Mouse (Mus musculus): ENCODE measurements at regions not wholly inside any gene's neighbourhood (a gene's known extent, or its start where the extent isn't known, plus 50 kb on each side); places are given as distances from the start of the nearest gene placed in this dataset.

GRCm38 (mm10) chr10:20798400-20798799 is 73.5 kb upstream of the Pde7b start:
- intact Hi-C loops (cut with DNase I), result no loop called here
- no peak for DNase-seq (ENCODE audit: low spot score in 2 of 2)

GRCm38 (mm10) chr10:20793956-20794355 is 69.1 kb upstream of the Pde7b start:
- intact Hi-C loops (cut with DNase I), result no loop called here
- DNase-seq (ENCODE audit: low spot score in 2 of 2), result no peak

GRCm38 (mm10) chr10:20780946-20781345 is 56.1 kb upstream of the Pde7b start:
- no peak for DNase-seq (ENCODE audit: low spot score in 2 of 2)

GRCm38 (mm10) chr10:20776640-20777413 is 51.9 kb upstream of the Pde7b start:
- intact Hi-C loops (cut with DNase I), result no loop called here
- no peak for DNase-seq (ENCODE audit: low spot score in 2 of 2)

More at GRCm38 (mm10) chr10:20780946-20781345, 56.1 kb upstream of the Pde7b start:
- intact Hi-C loops (cut with DNase I), result no loop called here

- intact Hi-C loops (cut with DNase I), result no loop called here
- DNase-seq (ENCODE audit: low spot score in 2 of 2), result no peak
Observed at GRCm38 (mm10) chr10:20775731-20776429, 51.0 kb upstream of the Pde7b start.
